Mouse (Mus musculus) neural tube, embryonic 12.5 days (tissue): ENCODE results near the gene Tmem131l. TPM values are rescaled to one million over a fixed set of nuclear protein-coding genes. Genes with fewer than 3 reads are reported as not detected.

Source experiments
- ATAC-seq: fragments of 200-750 bp; cut with Nextera tagmentation; 2 replicates; pipeline ENCODE4 v1.8.0; 2017; ENCODE audit warnings: low read depth, mild to moderate bottlenecking, moderate TSS enrichment, moderate library complexity; ENCODE audit not compliant: low FRiP score
- H3K27ac ChIP-seq: fragments of 300-500 bp; sonication (generic); 2 replicates; pipeline ENCODE4 v1.5.1; 2016
- H3K27me3 ChIP-seq: fragments of 300-500 bp; sonication (generic); replicated peaks from 2 replicates; pipeline ENCODE4 v1.6.1; 2016; ENCODE audit warnings: mild to moderate bottlenecking
- H3K36me3 ChIP-seq: fragments of 300-500 bp; sonication (generic); 2 replicates; pipeline ENCODE4 v1.6.1; 2016; ENCODE audit warnings: mild to moderate bottlenecking
- H3K4me1 ChIP-seq: fragments of 300-500 bp; sonication (generic); 2 replicates; pipeline ENCODE4 v1.6.1; 2016
- H3K4me2 ChIP-seq: fragments of 300-500 bp; sonication (generic); replicated peaks from 2 replicates; pipeline ENCODE4 v1.6.1; 2016; ENCODE audit warnings: mild to moderate bottlenecking
- H3K4me3 ChIP-seq: fragments of 300-500 bp; sonication (generic); 2 replicates; pipeline ENCODE4 v1.5.1; 2016
- H3K9ac ChIP-seq: fragments of 300-500 bp; sonication (generic); 2 replicates; pipeline ENCODE4 v1.6.1; 2016; ENCODE audit warnings: mild to moderate bottlenecking
- H3K9me3 ChIP-seq: fragments of 300-500 bp; sonication (generic); 2 replicates; pipeline ENCODE4 v1.6.1; 2016; ENCODE audit warnings: mild to moderate bottlenecking
- WGBS: fragments of 180-500 bp; shearing (Covaris S2); methylation state at CpG from one replicate; pipeline ENCODE4 v1.1.7; 2016; 5-methylcytosine and 5-hydroxymethylcytosine counted together
- polyA plus RNA-seq: library from polyadenylated mRNA; unstranded; fragments of >200 nt; fragmentation: Nextera tagmentation; extraction: Ambion mirVana; gene quantifications from 2 replicates; pipeline ENCODE4 v1.2.1, GENCODE M21; 2016

Tmem131l gene
- polyA plus RNA-seq, 1 experiment from 2014 or later: 90.8 TPM

- WGBS: 88% methylated on average over 8 of the region's 8 CpGs
- peaks cover 18% of the 10 kb centered on the region for H3K4me1 ChIP-seq
- H3K4me2 ChIP-seq: no peak overlapping the region
- H3K9ac ChIP-seq: no peak overlapping the region
- H3K9me3 ChIP-seq: no peaks in the 10 kb centered on the region
- H3K4me3 ChIP-seq: no peak overlapping the region
- no peak for ATAC-seq
- no peak overlapping the region for H3K27ac ChIP-seq
- H3K27me3 ChIP-seq: no peaks in the 10 kb centered on the region
- H3K36me3 ChIP-seq: peaks cover 30% of the 10 kb centered on the region
Measured at GRCm38 (mm10) chr3:84027691-84028159, 12.2 kb downstream of the Tmem131l start.

- Histone ChIP-seq H3K4me3 (no peak overlapping the region), H3K27ac (no peak overlapping the region), H3K4me1 (peaks cover 35% of the 10 kb centered on the region), H3K9me3 (no peaks in the 10 kb centered on the region), H3K4me2 (no peak overlapping the region), H3K9ac (no peak overlapping the region), H3K36me3 (peaks cover 14% of the 10 kb centered on the region), H3K27me3 (no peaks in the 10 kb centered on the region)
- 82% methylated on average over 12 of the region's 12 CpGs for whole genome bisulfite sequencing
- no peak for ATAC-seq
Measured at GRCm38 (mm10) chr3:84024512-84025072, 15.4 kb downstream of the Tmem131l start.

- Histone ChIP-seq H3K9me3 (no peaks in the 10 kb centered on the region), H3K36me3 (peaks cover 8% of the 10 kb centered on the region), H3K4me1 (peaks cover 35% of the 10 kb centered on the region), H3K27ac (no peak overlapping the region), H3K4me3 (no peak overlapping the region), H3K27me3 (no peaks in the 10 kb centered on the region), H3K4me2 (no peak overlapping the region), H3K9ac (no peak overlapping the region)
- no peak for ATAC-seq
- WGBS: 72% methylated on average over 5 of the region's 5 CpGs
Measured at GRCm38 (mm10) chr3:84022723-84023122, 17.3 kb downstream of the Tmem131l start.

- no peak overlapping the region for H3K4me3 ChIP-seq
- peaks cover 35% of the 10 kb centered on the region for H3K4me1 ChIP-seq
- no peak overlapping the region for H3K27ac ChIP-seq
- H3K9me3 ChIP-seq: no peaks in the 10 kb centered on the region
- peaks cover 8% of the 10 kb centered on the region for H3K36me3 ChIP-seq
- H3K9ac ChIP-seq: no peak overlapping the region
- H3K27me3 ChIP-seq: no peaks in the 10 kb centered on the region
- no peak overlapping the region for H3K4me2 ChIP-seq
- 88% methylated on average over 6 of the region's 6 CpGs for WGBS
- ATAC-seq: no peak
Measured at GRCm38 (mm10) chr3:84022201-84022584, 17.8 kb downstream of the Tmem131l start.

GRCm38 (mm10) chr3:84021217-84022200, 18.5 kb downstream of the Tmem131l start:
- Histone ChIP-seq H3K9me3 (no peaks in the 10 kb centered on the region), H3K27me3 (no peaks in the 10 kb centered on the region), H3K27ac (no peak overlapping the region), H3K4me1 (peaks cover 35% of the 10 kb centered on the region), H3K36me3 (peaks cover 9% of the 10 kb centered on the region), H3K9ac (no peak overlapping the region), H3K4me2 (no peak overlapping the region), H3K4me3 (no peak overlapping the region)
- ATAC-seq: no peak; the same call in 1 of the 2 replicates
- WGBS: 71% methylated on average over 8 of the region's 8 CpGs

GRCm38 (mm10) chr3:84020528-84020927, 19.4 kb downstream of the Tmem131l start:
- no peaks in the 10 kb centered on the region for H3K9me3 ChIP-seq
- H3K4me3 ChIP-seq: no peak overlapping the region
- H3K4me2 ChIP-seq: no peak overlapping the region
- 44% methylated on average over 3 of the region's 3 CpGs for WGBS
- H3K27me3 ChIP-seq: no peaks in the 10 kb centered on the region
- no peak overlapping the region for H3K9ac ChIP-seq
- peaks cover 35% of the 10 kb centered on the region for H3K4me1 ChIP-seq
- H3K27ac ChIP-seq: no peak overlapping the region
- H3K36me3 ChIP-seq: peaks cover 10% of the 10 kb centered on the region
- no peak for ATAC-seq

- no peak for ATAC-seq
- no peak overlapping the region for H3K4me2 ChIP-seq
- no peak overlapping the region for H3K4me3 ChIP-seq
- peaks cover 29% of the 10 kb centered on the region for H3K36me3 ChIP-seq
- no peaks in the 10 kb centered on the region for H3K27me3 ChIP-seq
- no peaks in the 10 kb centered on the region for H3K9me3 ChIP-seq
- WGBS: 85% methylated on average over 4 of the region's 4 CpGs
- H3K27ac ChIP-seq: no peak overlapping the region
- no peak overlapping the region for H3K9ac ChIP-seq
- H3K4me1 ChIP-seq: no peaks in the 10 kb centered on the region
Measured at GRCm38 (mm10) chr3:84015484-84016016, 24.4 kb downstream of the Tmem131l start.

- H3K27ac ChIP-seq: no peak overlapping the region
- peaks cover 5% of the 10 kb centered on the region; the same call in 1 of the 2 replicates for H3K4me1 ChIP-seq
- H3K9ac ChIP-seq: no peak overlapping the region
- no peak overlapping the region for H3K4me2 ChIP-seq
- no peak for ATAC-seq
- peaks cover 23% of the 10 kb centered on the region for H3K36me3 ChIP-seq
- 81% methylated on average over 5 of the region's 5 CpGs for WGBS
- H3K9me3 ChIP-seq: no peaks in the 10 kb centered on the region
- H3K27me3 ChIP-seq: no peaks in the 10 kb centered on the region
- no peak overlapping the region for H3K4me3 ChIP-seq
Measured at GRCm38 (mm10) chr3:84010995-84011663, 28.8 kb downstream of the Tmem131l start.

- Histone ChIP-seq H3K27me3 (no peaks in the 10 kb centered on the region), H3K27ac (no peak overlapping the region), H3K9ac (no peak overlapping the region), H3K9me3 (no peaks in the 10 kb centered on the region), H3K4me3 (no peak overlapping the region), H3K36me3 (peaks cover 5% of the 10 kb centered on the region; the same call in 1 of the 2 replicates), H3K4me1 (peaks cover 5% of the 10 kb centered on the region; the same call in 1 of the 2 replicates), H3K4me2 (no peak overlapping the region)
- no peak for ATAC-seq
- 90% methylated on average over 7 of the region's 7 CpGs for WGBS
Measured at GRCm38 (mm10) chr3:84005989-84006388, 34.0 kb downstream of the Tmem131l start.

GRCm38 (mm10) chr3:84004330-84005090, 35.5 kb downstream of the Tmem131l start:
- Histone ChIP-seq H3K4me2 (no peak overlapping the region), H3K4me3 (no peak overlapping the region), H3K36me3 (peaks cover 5% of the 10 kb centered on the region; the same call in 1 of the 2 replicates), H3K9me3 (no peaks in the 10 kb centered on the region), H3K4me1 (0 out of 2 replicates have a peak, but pooled peaks cover 2% of the 10 kb centered on the region), H3K9ac (no peak overlapping the region), H3K27me3 (no peaks in the 10 kb centered on the region), H3K27ac (no peak overlapping the region)
- ATAC-seq: no peak
- WGBS: 67% methylated on average over 2 of the region's 2 CpGs

GRCm38 (mm10) chr3:84002433-84003090, 37.4 kb downstream of the Tmem131l start:
- 90% methylated on average over 6 of the region's 6 CpGs for WGBS

More at GRCm38 (mm10) chr3:84002433-84003090, 37.4 kb downstream of the Tmem131l start:
- H3K4me3 ChIP-seq: no peak overlapping the region
- H3K9me3 ChIP-seq: no peaks in the 10 kb centered on the region
- no peaks in the 10 kb centered on the region; the same call in 1 of the 2 replicates for H3K36me3 ChIP-seq
- H3K9ac ChIP-seq: no peak overlapping the region
- H3K4me1 ChIP-seq: peaks cover 8% of the 10 kb centered on the region
- no peak overlapping the region for H3K4me2 ChIP-seq
- no peaks in the 10 kb centered on the region for H3K27me3 ChIP-seq
- no peak for ATAC-seq
- H3K27ac ChIP-seq: no peak overlapping the region
